Mouse (Mus musculus) yolk sac, embryonic 10.5 days (tissue): ENCODE data around the gene Anxa11.
"Not testable (repeated sequence)": the region's sequence is repeated elsewhere in the genome, so short reads cannot be mapped to it uniquely, and the experiment has no call there.

Experiments used
- DNase-seq: peaks from one replicate; pipeline ENCODE4 v3.0.0-alpha.2; 2017; ENCODE audit warnings: low spot score

Gene Anxa11

DNA sequence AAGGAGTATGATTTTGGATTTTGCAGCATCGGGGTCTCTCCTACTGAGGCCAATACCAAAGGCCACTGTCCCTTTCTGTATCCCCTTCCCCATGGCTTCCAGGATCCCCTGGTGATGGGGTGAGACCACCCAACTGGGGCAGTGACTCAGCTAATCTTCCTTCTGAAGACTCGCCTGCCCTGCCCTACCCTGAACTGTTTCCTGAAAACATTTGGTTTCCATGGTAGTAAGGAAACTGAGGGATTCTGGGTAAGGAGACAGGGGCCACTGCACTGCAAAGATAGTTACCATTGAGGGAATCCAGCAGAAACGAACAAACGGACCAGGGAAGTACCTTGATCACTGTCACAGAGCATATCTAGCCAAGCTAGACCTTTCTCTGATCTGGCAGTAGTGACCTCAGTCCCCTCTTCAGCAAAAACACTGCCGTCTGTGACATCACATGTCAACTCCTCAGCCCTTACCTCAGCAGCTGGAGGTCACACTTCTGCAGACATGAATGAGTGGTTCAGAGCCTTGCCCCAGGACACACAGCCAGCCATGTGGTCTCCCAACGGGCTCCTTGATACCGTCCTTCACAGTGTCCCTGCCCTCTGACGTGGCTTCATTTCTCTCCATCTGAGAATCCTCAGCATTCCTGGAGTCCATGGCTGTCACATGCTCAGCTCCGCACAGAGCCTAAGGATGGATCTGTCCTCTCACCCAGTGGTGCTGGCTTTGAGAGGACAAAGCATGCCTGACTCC is 27.4 kb downstream of the Anxa11 start:
- no peak for DNase-seq

GRCm38 (mm10) chr14:25872461-25873415 is 30.8 kb downstream of the Anxa11 start:
- no peak for DNase-seq

GRCm38 (mm10) chr14:25876640-25877039 is 34.7 kb downstream of the Anxa11 start:
- not testable (repeated sequence) for DNase-seq

DNA sequence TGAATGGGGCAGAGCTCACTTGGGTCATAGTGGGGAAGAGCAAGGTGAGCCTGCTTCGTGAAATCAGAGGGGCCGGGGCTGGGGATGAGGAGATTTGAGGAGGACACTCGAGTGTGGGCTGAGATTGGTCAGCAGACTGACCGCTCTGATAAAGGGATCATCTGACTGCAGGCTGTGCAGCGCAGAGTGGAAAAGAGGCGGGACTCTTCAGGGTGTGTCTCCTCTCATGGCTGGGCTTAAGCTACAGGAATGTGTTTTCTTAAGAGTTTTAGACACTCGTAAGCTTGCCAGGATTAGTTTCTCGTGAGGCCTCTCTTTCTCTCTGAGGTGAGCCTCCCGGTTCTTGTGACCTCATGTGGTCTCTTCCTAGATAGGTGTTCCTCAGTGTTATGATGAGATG is 39.8 kb downstream of the Anxa11 start:
- not testable (repeated sequence) for DNase-seq

DNA sequence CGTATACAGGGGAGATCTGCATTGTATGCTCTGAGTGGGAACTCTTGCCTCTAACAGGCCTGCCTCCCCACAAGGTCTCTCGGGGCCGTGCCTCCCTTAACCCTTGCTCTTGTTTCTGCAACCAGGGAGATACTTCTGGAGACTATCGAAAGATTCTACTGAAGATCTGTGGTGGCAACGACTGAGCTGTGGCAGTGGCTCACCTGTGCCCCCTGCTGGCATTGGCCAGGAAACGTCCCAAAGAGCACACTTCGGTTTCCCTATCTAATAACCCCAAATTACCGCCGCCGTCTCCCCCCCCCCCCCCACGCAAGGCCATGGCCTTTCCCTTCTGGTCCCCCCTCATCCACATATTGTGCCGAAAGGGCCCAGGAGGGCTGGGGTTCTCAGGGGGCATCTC is 43.9 kb downstream of the Anxa11 start:
- not testable (repeated sequence) for DNase-seq

- not testable (repeated sequence) for DNase-seq
Observed at GRCm38 (mm10) chr14:25894566-25894965, 52.6 kb downstream of the Anxa11 start.

- not testable (repeated sequence) for DNase-seq
Observed at GRCm38 (mm10) chr14:25895686-25896085, 53.7 kb downstream of the Anxa11 start.

DNA sequence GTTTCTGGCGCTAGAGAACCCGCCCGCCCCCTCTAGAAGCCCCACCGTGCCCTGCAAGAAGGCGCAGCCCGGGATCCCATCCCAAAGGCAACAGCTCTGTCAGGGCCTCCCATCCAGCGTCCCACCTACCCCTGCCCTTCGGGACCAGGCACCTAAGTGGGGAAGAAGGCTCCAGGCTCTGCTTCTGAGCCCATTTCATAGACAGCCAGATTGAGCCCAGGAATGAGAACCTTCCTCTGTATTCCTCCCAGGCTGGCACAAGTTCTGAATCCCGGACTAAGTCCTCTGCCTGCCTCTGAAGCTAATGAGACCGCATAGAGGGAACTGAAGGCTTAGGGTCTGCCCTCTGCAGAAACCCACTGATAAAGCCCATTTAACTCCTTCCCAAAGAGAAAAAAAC is 61.0 kb downstream of the Anxa11 start, which contains the start of gene Plac9a:
Gene Plac9a, minus strand, starts transcription at position 101 of the 400 bp plus-strand sequence.
- not testable (repeated sequence) for DNase-seq

GRCm38 (mm10) chr14:25905243-25905642 is 63.3 kb downstream of the Anxa11 start:
- DNase-seq, result not testable (repeated sequence)

DNA sequence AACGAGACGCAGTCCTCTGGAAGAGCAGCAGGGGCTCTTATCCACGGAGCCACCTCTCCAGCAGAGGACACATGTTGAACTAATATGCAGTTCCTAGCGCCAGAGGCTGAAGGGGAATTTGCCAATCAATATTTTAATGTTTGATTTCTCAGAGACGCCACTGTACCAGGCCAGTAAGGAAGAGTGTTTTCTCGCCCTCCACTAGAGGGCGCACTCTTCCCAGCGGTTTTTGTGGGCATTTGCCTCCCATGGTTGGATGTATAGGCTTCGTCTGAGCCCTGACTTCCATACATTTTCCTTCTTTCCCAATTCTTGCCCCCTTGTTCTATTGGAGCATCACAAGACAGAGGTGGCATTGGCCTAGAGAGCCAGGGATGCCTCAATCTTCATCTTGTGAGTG is 65.3 kb downstream of the Anxa11 start:
- not testable (repeated sequence) for DNase-seq

GRCm38 (mm10) chr14:25908976-25909375 is 67.0 kb downstream of the Anxa11 start:
- not testable (repeated sequence) for DNase-seq

DNA sequence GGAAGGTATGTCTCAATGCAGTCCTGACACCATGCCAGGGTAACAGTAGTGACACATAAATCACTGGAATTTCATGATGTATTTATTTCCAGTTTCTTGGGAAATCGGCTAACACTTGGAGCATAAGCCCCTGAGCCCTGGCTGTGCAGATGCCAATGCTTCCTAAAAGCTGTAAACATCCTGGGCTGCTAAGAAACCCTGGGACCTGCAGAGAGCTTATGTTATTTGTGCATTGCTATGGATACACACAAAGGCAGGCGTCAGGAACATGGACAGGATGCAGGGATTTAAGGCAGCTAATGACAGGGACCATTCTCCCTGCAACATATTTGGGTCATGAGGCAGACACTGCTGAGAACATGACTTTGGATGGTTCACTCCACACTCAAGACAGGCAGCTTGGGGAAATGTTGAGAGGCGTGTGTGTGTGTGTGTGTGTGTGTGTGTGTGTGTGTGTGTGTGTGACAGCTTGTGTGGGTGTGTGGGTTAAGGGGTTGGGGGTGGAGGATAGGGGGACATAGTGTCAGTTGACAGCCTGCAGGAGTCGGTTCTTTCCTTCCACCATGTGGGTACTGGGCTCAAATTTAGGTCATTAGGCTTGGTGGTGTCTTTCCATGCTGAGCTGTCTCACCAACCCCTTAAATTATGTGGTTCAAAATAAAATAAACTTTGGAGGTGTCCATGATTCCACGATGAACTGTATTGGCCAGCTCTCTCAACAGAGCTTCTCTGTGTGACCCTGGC is 76.6 kb downstream of the Anxa11 start:
- DNase-seq, result not testable (repeated sequence)

DNA sequence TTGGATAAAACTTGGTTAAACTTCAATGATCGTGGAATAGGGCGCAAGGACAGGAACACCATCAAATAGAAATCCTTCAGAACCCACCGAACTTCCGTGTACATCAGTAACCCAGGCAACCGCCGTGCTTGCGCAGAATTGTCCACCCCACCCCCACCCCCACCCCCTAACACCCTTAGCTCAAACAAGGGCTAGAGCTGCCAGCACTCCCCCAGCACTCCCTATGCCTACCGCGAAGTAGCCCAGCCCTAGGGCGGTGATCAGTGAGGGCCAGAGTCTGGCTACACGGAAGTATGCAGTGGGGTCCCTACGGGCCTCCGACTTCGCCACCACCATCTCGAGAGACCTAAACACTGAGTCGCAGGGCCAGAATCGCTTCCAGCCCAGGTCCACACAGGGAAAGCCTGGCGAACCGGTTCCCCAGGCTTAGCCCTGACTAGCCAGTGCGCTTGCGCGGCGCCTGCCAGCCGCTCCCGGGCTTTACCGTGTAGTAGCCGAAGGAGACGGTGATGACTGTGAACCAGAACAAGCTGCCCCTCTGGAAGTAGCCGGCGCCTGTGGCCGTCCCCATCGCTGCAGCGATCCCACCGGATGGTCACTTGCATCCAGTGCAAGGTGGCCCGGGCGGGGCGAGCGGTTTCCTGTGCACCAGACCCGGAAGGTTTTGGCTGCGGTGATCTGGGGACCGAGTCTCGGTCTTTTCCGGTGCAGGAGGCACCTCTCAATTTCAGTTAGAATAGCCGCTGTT is 85.0 kb downstream of the Anxa11 start:
- DNase-seq, result not testable (repeated sequence)

- DNase-seq, result not testable (repeated sequence)
Observed at GRCm38 (mm10) chr14:25927562-25927881, 85.6 kb downstream of the Anxa11 start, which contains the start of gene Tmem254a. Gene Tmem254a, minus strand, starts transcription at chr14:25927672.
